Mouse (Mus musculus): ENCODE results near the gene Pip4p1.
"Not testable (repeated sequence)": the region's sequence is repeated elsewhere in the genome, so short reads cannot be mapped to it uniquely, and the experiment has no call there.

Gene Pip4p1

GRCm38 (mm10) chr14:50930754-50931492 is at the start of gene Pip4p1, which contains the start of gene Pnp:
Pip4p1 (minus strand) TSS chr14:50930856.
Pnp (plus strand) TSS chr14:50931082.
- peak; percentile 99 for DNase-seq

GRCm38 (mm10) chr14:50979631-50980030 is 49.0 kb upstream of the Pip4p1 start:
- DNase-seq: no peak

GRCm38 (mm10) chr14:50978451-50978850 is 47.8 kb upstream of the Pip4p1 start:
- DNase-seq: not testable (repeated sequence)

- no peak for DNase-seq
These were observed 46.0 kb upstream of the Pip4p1 start for GRCm38 (mm10) chr14:50976674-50977073.

- no peak for DNase-seq
These were observed 44.3 kb upstream of the Pip4p1 start for GRCm38 (mm10) chr14:50975001-50975400.

- DNase-seq: no peak
These were observed 43.0 kb upstream of the Pip4p1 start for GRCm38 (mm10) chr14:50973700-50974099.

- DNase-seq: not testable (repeated sequence)
These were observed 42.4 kb upstream of the Pip4p1 start for GRCm38 (mm10) chr14:50973054-50973453.

- no peak for DNase-seq
These were observed 40.2 kb upstream of the Pip4p1 start for GRCm38 (mm10) chr14:50970822-50971221.

- DNase-seq: peak; percentile 10
These were observed 39.2 kb upstream of the Pip4p1 start for GRCm38 (mm10) chr14:50969558-50970544.

- DNase-seq: no peak
These were observed 38.4 kb upstream of the Pip4p1 start for GRCm38 (mm10) chr14:50969041-50969440.

GRCm38 (mm10) chr14:50968216-50968980 is 37.7 kb upstream of the Pip4p1 start:
- DNase-seq: no peak

GRCm38 (mm10) chr14:50958289-50958995 is 27.8 kb upstream of the Pip4p1 start:
- DNase-seq: peak; percentile 21

- not testable (repeated sequence) for DNase-seq
These were observed 26.5 kb upstream of the Pip4p1 start for GRCm38 (mm10) chr14:50957146-50957545.

- DNase-seq: not testable (repeated sequence)
These were observed 26.1 kb upstream of the Pip4p1 start for GRCm38 (mm10) chr14:50956724-50957123.

- peak; percentile 64 for DNase-seq
These were observed 25.4 kb upstream of the Pip4p1 start, which contains the start of gene Pnp2 for GRCm38 (mm10) chr14:50955942-50956508. Pnp2 (plus strand) TSS chr14:50955992.

- no peak for DNase-seq
These were observed 24.8 kb upstream of the Pip4p1 start for GRCm38 (mm10) chr14:50955487-50955886.

GRCm38 (mm10) chr14:50945526-50945925 is 14.9 kb upstream of the Pip4p1 start:
- not testable (repeated sequence) for DNase-seq

GRCm38 (mm10) chr14:50945081-50945480 is 14.4 kb upstream of the Pip4p1 start:
- DNase-seq: not testable (repeated sequence)

- DNase-seq: not testable (repeated sequence)
These were observed 14.0 kb upstream of the Pip4p1 start for GRCm38 (mm10) chr14:50944668-50945033.

GRCm38 (mm10) chr14:50943932-50944667 is 13.4 kb upstream of the Pip4p1 start, which contains the start of gene Gm49342:
Gm49342 (plus strand) TSS chr14:50944517.
- DNase-seq: peak; percentile 97

- DNase-seq: no peak
These were observed 8.3 kb upstream of the Pip4p1 start for GRCm38 (mm10) chr14:50938940-50939339.

All from liver (tissue).